Mouse (Mus musculus): ENCODE results near the gene Fbxo33. TPM values are rescaled to one million over a fixed set of nuclear protein-coding genes. Genes with fewer than 3 reads are reported as not detected.

The Fbxo33 gene
- total RNA-seq (2023) = 67.0 and 81.4 TPM in 2 replicates

DNA sequence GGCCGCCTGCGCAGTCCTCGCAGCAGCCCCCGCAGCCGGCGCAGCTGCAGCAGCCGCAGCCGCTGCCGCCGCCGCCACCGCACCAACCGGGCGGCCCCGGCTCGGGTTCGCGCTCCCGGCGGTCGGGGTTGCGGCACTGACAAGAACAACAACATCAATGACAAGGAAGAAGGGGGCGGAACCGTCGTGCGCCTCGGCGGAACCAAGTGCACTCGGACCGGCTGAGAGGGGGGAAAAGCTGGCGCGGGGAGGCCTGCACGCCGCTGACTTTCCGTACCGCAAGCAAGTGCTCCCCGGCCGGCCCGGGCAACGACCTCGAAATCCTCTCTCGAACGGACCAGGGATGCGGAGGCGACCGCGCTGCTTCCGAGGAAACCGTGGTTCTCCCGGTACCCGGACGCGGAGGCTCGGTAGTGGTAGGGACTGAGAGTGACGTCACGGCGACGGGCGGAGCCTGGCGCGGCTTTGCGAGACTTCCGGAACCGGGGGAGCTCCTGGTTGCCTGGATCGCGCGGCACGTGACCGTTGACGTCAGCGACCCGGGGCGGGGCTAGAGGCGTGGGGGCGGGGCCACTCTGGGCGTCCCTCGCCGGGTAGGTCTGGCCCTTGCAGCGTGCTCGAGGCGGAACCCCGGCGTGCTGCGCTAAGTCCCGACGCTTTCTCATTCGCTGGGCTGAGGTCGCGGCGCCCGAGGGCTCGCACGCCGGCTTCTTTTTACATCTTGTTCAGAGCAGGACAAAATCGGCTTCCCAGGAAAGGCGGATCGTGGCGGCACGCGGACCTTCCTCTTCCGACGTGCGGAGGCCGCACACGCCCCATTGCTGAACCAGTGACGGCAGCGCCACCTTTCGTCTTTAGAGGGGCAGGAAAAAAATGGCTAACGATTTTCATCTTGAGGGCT, at the start of gene Fbxo33:
Fbxo33 (minus strand) TSS at position 401 of the 901 bp plus-strand sequence.

Other genes with a start within 250 kb of the Fbxo33 start
- gene Sec23a, start 207.7 kb downstream of the Fbxo33 start, total RNA-seq (2023) = 17.9 and 22.7 TPM in 2 replicates
- 7.3 and 7.5 TPM in 2 replicates for gene Gemin2, start 206.3 kb downstream of the Fbxo33 start, total RNA-seq (2023)
- gene Trappc6b, start 158.3 kb downstream of the Fbxo33 start, total RNA-seq (2023) = 36.2 and 40.2 TPM in 2 replicates
- gene Pnn, start 152.8 kb downstream of the Fbxo33 start, total RNA-seq (2023) = 33.3 and 55.4 TPM in 2 replicates
- 109 and 130 TPM in 2 replicates for gene Mia2, start 123.9 kb downstream of the Fbxo33 start, total RNA-seq (2023)

All from neutrophil, adult 65 days (primary cell).